Mouse (Mus musculus): ENCODE measurements at regions not wholly inside any gene's neighbourhood (a gene's known extent, or its start where the extent isn't known, plus 50 kb on each side); places are given as distances from the start of the nearest gene placed in this dataset.

DNA sequence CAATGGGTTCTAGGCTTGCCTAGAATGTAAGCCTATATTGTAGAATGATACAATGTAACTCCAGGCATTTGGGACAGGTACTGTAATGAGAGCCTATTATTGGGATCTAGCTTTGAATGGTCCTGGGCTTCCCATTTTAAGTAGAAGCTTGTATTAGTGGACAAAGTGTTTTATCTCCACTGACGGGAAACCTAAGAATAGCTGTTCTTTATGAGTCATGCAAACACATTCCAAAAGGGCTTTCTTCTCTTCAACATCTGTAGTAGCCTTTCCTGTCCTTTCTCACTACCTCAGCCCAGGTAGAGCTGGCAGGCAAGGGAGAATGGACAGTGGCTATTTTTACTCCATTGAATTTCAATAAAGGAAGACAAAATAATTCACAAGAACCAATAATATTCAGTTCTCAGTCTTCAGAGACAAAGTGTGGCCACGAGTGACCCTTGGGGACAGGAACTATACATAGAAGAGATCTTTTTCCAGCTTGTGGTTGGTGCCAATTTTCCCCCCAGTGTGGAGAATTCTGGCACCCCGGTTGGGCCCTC lies 82.8 kb downstream of the Csl start:
- TF ChIP-seq CTCF (IDR thresholded peaks at IDR 0.05; ENCODE audit: low read depth, low read length) (no peak), POLR2A (IDR thresholded peaks at IDR 0.05; ENCODE audit: insufficient read depth, low read length) (no peak), EP300 (IDR thresholded peaks at IDR 0.05; ENCODE audit: insufficient read depth, low read depth, low read length) (no peak)

Measured in ES-Bruce4 (cell line).